Mouse (Mus musculus): ENCODE results near the gene Sfi1.
"Not testable (repeated sequence)": the region's sequence is repeated elsewhere in the genome, so short reads cannot be mapped to it uniquely, and the experiment has no call there.

- not testable (repeated sequence) for TF ChIP-seq CTCF, EP300 (IDR thresholded peaks at IDR 0.05; ENCODE audit: low read depth)
Observed at GRCm38 (mm10) chr11:3146806-3147205, 46.5 kb downstream of the Sfi1 start.
